Mouse (Mus musculus) midbrain, embryonic 12.5 days (tissue): ENCODE results near the gene 1110032F04Rik. TPM values are rescaled to one million over a fixed set of nuclear protein-coding genes. Genes with fewer than 3 reads are reported as not detected.

ENCODE experiments used
- ATAC-seq: fragments of 200-750 bp; cut with Nextera tagmentation; 2 replicates; pipeline ENCODE4 v1.8.0; 2017; ENCODE audit warnings: low read depth, moderate TSS enrichment, moderate library complexity; ENCODE audit not compliant: low FRiP score
- H3K27ac ChIP-seq: fragments of 300-500 bp; sonication (generic); replicated peaks from 2 replicates; pipeline ENCODE4 v1.5.1; 2016; ENCODE audit warnings: mild to moderate bottlenecking
- H3K27me3 ChIP-seq: fragments of 300-500 bp; sonication (generic); 2 replicates; pipeline ENCODE4 v1.6.1; 2016; ENCODE audit warnings: mild to moderate bottlenecking
- H3K36me3 ChIP-seq: fragments of 300-500 bp; sonication (generic); 2 replicates; pipeline ENCODE4 v1.6.1; 2016
- H3K4me1 ChIP-seq: fragments of 300-500 bp; sonication (generic); 2 replicates; pipeline ENCODE4 v1.6.1; 2016
- H3K4me2 ChIP-seq: fragments of 300-500 bp; sonication (generic); replicated peaks from 2 replicates; pipeline ENCODE4 v1.6.1; 2016; ENCODE audit warnings: mild to moderate bottlenecking, moderate library complexity
- H3K4me3 ChIP-seq: fragments of 300-500 bp; sonication (generic); 2 replicates; pipeline ENCODE4 v1.5.1; 2016; ENCODE audit warnings: mild to moderate bottlenecking
- H3K9ac ChIP-seq: fragments of 300-500 bp; sonication (generic); replicated peaks from 2 replicates; pipeline ENCODE4 v1.6.1; 2016; ENCODE audit warnings: mild to moderate bottlenecking, moderate library complexity
- H3K9me3 ChIP-seq: fragments of 300-500 bp; sonication (generic); 2 replicates; pipeline ENCODE4 v1.6.1; 2016; ENCODE audit warnings: mild to moderate bottlenecking
- whole genome bisulfite sequencing: fragments of 180-500 bp; shearing (Covaris S2); methylation state at CpG from one replicate; pipeline ENCODE4 v1.1.7; 2016; 5-methylcytosine and 5-hydroxymethylcytosine counted together
- polyA plus RNA-seq: library from polyadenylated mRNA; unstranded; fragments of >200 nt; fragmentation: Nextera tagmentation; extraction: Ambion mirVana; gene quantifications from 2 replicates; pipeline ENCODE4 v1.2.1, GENCODE M21; 2016

The 1110032F04Rik gene
- 2.1 and 2.5 TPM in 2 replicates for polyA plus RNA-seq

DNA sequence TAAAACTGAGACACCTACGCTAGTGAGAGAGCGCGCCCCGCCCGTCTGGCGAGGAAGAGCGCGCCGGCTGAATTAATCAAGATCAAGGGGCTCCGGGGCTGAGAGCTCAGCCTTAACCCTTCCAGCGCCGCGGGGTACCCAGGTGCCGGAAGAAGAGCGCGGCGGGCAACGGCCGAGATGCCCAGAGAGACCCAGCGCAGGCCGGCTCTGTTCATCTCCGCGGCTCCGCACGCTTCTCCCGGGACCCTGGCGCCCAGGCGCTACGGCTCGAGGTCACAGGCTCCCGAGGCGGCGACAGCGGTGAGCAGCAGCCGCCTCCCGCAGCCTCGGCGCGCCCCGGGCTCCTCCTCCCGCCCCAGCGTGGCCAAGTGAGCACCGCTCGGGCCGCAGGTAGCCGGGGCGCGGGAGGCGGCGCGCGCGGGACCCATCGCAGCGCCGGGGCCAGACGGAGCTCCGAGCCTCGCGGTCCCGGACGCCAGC, at the start of gene 1110032F04Rik:
Gene 1110032F04Rik (plus strand): TSS at position 376 of the 480 bp plus-strand sequence.
- H3K4me3 ChIP-seq: peak within 1 kb of the TSS; percentile 76
- H3K27ac ChIP-seq: peak within 1 kb of the TSS; percentile 39
- peak; percentile 87 for ATAC-seq
- H3K9me3 ChIP-seq: no peaks in the 10 kb centered on the region
- WGBS: under 1% methylated on average over 58 of the region's 62 CpGs
- peaks cover 20% of the 10 kb centered on the region for H3K4me1 ChIP-seq
- no peaks in the 10 kb centered on the region for H3K36me3 ChIP-seq
- H3K4me2 ChIP-seq: peak within 1 kb of the TSS; percentile 98
- H3K27me3 ChIP-seq: peaks cover 43% of the 10 kb centered on the region
- peak within 1 kb of the TSS; percentile 71 for H3K9ac ChIP-seq

DNA sequence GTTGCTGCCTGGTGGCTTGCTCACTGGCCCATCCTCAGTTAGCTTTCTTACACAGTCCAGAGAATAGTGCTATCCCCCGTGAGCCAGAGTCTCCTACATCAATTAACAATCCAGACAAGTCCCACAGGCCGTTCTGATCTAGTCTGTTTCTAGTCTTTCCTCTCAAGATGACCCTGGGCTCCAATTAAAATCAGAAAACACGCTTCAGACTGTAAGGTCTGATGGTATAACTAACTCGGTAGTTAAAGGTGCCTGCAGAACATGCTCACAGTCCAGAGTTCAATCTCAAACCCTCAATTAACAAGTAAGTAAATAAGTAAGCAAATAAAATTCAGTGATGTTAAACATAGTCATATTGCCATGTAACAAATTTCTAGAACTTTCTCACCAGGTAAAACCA, 48.0 kb upstream of the 1110032F04Rik start:
- Histone ChIP-seq H3K27ac (no peak overlapping the region), H3K9me3 (no peaks in the 10 kb centered on the region), H3K36me3 (no peaks in the 10 kb centered on the region), H3K4me3 (no peak overlapping the region), H3K4me1 (peaks cover 10% of the 10 kb centered on the region; the same call in 1 of the 2 replicates), H3K9ac (no peak overlapping the region), H3K27me3 (no peaks in the 10 kb centered on the region), H3K4me2 (no peak overlapping the region)
- 83% methylated on average over 4 of the region's 4 CpGs for WGBS
- ATAC-seq: no peak

DNA sequence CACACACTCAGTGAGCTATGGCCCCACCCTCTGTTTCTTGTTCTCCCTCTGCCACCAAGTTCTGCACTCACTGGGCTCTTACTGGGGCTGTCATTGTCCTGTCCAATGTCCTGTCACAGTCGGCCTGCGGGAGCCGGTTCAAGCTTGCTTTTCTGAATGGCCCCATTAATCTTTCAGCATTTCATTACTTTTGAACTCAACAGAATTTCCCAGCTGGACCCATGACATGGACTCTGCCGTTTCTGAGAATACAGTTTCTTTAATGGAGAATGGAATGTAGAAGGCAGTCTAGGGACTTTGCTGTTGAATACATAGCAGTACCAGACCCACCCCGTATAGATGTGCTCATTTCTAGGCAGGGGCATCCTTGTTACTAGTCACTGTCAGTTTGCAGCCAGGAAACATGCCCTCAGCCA, 47.5 kb upstream of the 1110032F04Rik start:
- Histone ChIP-seq H3K4me1 (peaks cover 10% of the 10 kb centered on the region; the same call in 1 of the 2 replicates), H3K4me3 (no peak overlapping the region), H3K36me3 (no peaks in the 10 kb centered on the region), H3K27me3 (no peaks in the 10 kb centered on the region), H3K27ac (no peak overlapping the region), H3K4me2 (no peak overlapping the region), H3K9me3 (no peaks in the 10 kb centered on the region), H3K9ac (no peak overlapping the region)
- WGBS: 29% methylated on average over 5 of the region's 5 CpGs
- ATAC-seq: peak; percentile 92

DNA sequence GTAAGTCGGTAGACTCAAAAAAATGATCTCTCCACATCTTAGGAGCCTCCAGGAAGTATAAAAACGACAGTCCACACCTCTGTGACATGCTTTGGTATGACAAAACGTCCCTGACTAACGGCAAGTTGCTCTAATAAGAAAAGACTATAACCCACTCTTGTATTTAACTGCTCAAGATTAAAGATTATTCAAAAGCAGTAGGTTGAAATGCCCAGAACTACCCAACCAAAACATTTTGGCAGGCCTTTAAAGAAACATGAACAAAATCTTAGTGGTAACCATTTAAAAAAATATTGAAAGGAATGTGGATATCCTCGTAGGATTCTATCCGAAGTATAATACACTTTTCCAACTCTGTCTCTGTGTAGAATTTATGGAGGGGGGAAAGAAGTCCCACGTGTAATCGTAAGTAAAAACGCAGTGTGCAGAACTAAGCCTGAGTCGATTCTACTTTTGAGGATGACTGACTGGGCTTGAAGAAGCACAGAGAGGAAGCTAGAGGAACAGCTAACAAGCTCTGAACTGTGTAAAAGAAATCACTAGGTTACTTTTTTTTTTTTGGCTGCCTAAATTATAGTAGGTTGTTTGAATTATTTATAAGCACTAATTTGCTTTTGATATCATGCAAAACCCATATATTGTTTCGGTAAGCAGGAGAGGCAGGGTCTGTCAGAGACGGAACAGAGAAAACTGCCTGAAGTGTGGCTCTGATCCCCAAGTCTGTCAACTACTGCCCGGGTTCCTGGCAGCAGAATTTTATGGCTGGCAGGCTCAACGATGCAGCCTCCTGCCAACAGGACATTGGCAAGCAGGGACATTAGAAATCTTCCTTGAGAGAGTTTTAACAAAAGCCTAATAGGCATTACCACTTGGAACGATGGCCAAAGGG, 45.3 kb upstream of the 1110032F04Rik start:
- no peak overlapping the region for H3K27ac ChIP-seq
- ATAC-seq: no peak
- 74% methylated on average over 15 of the region's 15 CpGs for WGBS

DNA sequence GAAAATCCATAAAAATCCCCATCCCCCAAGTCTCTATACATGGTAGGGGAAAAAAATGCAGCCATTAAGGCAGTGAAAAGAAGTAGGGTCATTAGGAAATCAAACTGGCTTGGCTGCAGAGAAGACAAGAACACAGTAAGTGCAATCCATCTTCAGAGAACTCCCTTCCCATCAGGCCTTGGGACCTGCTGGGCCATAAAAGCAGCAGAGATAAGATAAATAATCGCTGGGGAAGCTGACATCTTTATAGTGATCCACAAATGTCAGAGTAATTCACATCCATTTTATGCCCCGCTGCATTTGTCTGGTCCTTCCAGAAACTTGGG, 44.7 kb upstream of the 1110032F04Rik start:
- H3K27me3 ChIP-seq: no peaks in the 10 kb centered on the region
- ATAC-seq: no peak
- H3K4me3 ChIP-seq: no peak overlapping the region
- WGBS: 81% methylated on average over 2 of the region's 2 CpGs
- no peaks in the 10 kb centered on the region for H3K36me3 ChIP-seq
- no peak overlapping the region for H3K4me2 ChIP-seq
- H3K27ac ChIP-seq: no peak overlapping the region
- peaks cover 10% of the 10 kb centered on the region; the same call in 1 of the 2 replicates for H3K4me1 ChIP-seq
- H3K9ac ChIP-seq: no peak overlapping the region
- H3K9me3 ChIP-seq: no peaks in the 10 kb centered on the region

More for the DNA sequence above, 45.3 kb upstream of the 1110032F04Rik start:
- Histone ChIP-seq H3K36me3 (no peaks in the 10 kb centered on the region), H3K4me3 (no peak overlapping the region), H3K27me3 (no peaks in the 10 kb centered on the region), H3K4me2 (no peak overlapping the region), H3K9me3 (no peaks in the 10 kb centered on the region), H3K4me1 (peaks cover 10% of the 10 kb centered on the region; the same call in 1 of the 2 replicates), H3K9ac (no peak overlapping the region)

DNA sequence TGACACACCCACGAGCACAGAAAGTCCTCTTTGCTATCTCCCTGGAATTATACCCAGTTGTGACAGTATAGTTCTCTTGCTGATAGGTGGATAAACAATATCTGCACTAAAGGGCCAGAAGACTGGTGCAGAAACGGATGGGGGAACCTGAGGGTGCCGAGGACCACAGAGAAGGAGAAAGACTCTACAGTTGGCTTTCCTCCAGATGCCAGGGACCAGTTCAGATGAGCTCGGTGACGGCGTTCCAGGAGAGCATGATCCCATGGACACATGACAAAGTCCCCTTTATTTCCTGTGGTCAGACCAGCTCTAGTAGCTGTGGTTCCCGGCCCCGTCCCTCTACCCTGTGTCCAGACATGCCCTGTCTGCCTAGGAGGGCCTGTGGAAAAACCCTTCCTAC, 44.2 kb upstream of the 1110032F04Rik start:
- Histone ChIP-seq H3K36me3 (no peaks in the 10 kb centered on the region), H3K9me3 (no peaks in the 10 kb centered on the region), H3K4me1 (peaks cover 10% of the 10 kb centered on the region; the same call in 1 of the 2 replicates), H3K4me3 (no peak overlapping the region), H3K9ac (no peak overlapping the region), H3K27me3 (no peaks in the 10 kb centered on the region), H3K4me2 (no peak overlapping the region), H3K27ac (no peak overlapping the region)
- no peak for ATAC-seq
- WGBS: 77% methylated on average over 8 of the region's 8 CpGs

DNA sequence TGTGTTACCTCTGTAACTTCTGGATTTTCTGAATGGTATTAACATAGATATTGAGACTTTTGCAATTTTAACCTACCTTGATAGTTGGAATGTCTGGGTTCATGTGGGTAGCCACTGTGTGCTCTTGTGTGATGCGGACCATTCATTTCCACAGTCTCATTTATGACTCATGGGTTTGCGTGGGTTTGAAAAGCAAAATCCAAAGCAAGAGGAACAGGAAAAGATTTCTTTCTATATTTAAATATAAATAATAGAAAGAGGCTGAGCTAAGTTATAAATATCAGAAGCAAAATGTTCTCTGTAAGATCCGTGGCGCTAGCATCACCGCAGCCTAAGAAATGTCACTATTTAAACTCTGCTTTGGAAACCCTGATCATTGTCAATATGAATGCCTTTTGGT, 41.7 kb upstream of the 1110032F04Rik start:
- Histone ChIP-seq H3K36me3 (no peaks in the 10 kb centered on the region), H3K4me1 (peaks cover 10% of the 10 kb centered on the region; the same call in 1 of the 2 replicates), H3K27me3 (no peaks in the 10 kb centered on the region), H3K9ac (no peak overlapping the region), H3K4me2 (no peak overlapping the region), H3K4me3 (no peak overlapping the region), H3K9me3 (no peaks in the 10 kb centered on the region), H3K27ac (no peak overlapping the region)
- 96% methylated on average over 5 of the region's 5 CpGs for WGBS
- ATAC-seq: no peak

DNA sequence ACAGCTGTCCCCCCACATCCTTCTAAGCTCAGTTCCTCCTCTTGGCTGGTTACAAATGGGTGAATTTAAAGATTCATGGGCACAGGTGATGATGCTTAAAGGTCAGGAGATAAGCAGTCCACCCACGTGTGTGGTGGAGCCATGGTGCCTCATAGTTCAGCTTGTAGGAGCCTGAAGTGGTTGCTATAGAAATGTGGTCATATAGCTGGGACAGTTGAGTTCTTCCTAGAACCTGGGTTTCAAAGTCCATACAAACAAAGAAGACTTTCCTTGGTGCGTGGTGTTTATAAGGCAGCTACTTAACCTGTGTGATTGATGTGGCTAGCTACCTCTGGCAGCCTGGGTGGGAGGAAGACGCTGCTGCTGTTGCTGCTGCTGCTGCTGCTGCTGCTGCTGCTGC, 39.4 kb upstream of the 1110032F04Rik start:
- H3K4me1 ChIP-seq: peaks cover 4% of the 10 kb centered on the region; the same call in 1 of the 2 replicates
- H3K9me3 ChIP-seq: no peaks in the 10 kb centered on the region
- peaks cover 4% of the 10 kb centered on the region; the same call in 1 of the 2 replicates for H3K27me3 ChIP-seq
- no peak overlapping the region for H3K27ac ChIP-seq
- no peaks in the 10 kb centered on the region for H3K36me3 ChIP-seq
- no peak overlapping the region for H3K4me3 ChIP-seq
- ATAC-seq: no peak
- H3K4me2 ChIP-seq: no peak overlapping the region
- 87% methylated on average over 3 of the region's 3 CpGs for WGBS
- H3K9ac ChIP-seq: no peak overlapping the region

DNA sequence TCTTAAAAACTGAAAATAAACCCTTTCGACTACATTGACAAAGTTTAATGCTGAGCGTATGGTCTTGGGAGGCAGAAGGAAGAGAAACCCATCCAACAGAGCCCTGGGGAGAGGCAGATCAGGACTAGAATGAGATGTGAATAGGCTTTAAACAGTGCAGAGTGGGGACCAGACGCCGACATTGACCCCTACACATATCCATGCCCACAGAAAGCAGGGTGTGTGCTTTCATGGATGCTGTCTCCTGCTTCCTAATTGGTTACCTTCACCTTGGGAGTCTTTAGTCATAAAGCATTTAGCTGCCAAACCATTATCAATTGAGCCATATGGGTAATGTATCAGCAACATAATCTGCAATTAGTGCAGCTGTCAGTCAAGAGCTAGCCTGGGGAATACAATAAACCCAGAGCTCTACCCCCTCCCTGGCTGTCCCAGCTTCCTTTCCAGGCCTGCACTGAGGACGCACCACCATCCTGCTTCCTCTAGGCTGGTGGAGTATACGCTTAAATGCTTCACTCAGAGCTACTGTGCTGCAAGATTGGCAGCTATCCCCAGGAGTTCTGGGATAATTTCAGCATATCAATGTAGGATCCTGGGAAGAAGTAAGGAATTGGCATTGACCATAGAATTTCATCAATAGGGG, 32.4 kb upstream of the 1110032F04Rik start:
- Histone ChIP-seq H3K4me3 (no peak overlapping the region), H3K4me1 (peaks cover 6% of the 10 kb centered on the region; the same call in 1 of the 2 replicates), H3K4me2 (no peak overlapping the region), H3K9ac (no peak overlapping the region), H3K27me3 (peaks cover 4% of the 10 kb centered on the region; the same call in 1 of the 2 replicates), H3K27ac (no peak overlapping the region), H3K36me3 (no peaks in the 10 kb centered on the region), H3K9me3 (no peaks in the 10 kb centered on the region)
- ATAC-seq: peak; percentile 65
- 68% methylated on average over 6 of the region's 6 CpGs for WGBS

DNA sequence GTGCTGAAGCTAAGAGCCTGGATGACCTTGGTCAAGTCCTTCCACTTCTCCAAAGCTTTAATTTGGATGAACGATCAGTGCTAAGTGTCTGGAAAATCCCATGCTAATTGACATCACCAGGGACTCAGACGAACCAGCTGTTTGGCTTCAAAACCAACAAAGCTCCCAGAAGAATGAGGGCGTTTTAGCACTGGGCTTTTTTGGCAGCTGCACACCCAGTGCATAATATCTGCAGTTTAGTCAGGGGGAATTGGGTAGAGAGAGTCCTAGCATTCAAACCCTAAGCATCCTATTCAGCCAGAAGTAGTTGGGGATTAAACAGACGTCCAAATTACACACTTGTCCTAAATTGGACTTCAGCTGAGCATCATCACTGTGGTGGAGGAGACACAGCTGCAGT, 29.2 kb upstream of the 1110032F04Rik start:
- WGBS: 38% methylated on average over 4 of the region's 4 CpGs
- H3K9me3 ChIP-seq: no peaks in the 10 kb centered on the region
- ATAC-seq: no peak

DNA sequence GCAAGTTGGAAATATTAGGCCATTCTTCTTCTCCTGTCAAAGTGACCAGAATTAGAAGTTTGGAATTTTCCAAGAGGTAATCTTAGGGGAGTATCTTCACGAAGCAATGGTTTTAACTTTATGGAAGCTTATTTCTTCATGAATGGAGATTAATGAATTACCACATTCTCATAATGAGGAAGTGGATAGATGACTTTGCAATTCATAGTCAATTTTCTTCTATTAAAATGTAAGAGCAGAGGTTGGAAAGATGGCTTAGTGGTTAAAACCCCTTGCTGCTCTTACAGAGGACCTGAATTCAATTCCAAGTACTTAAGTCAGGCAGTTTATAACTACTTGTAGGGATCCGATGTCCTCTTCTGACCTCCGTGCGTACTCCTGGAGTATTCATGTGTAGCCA, 25.4 kb upstream of the 1110032F04Rik start:
- Histone ChIP-seq H3K4me1 (no peaks in the 10 kb centered on the region), H3K9me3 (no peaks in the 10 kb centered on the region), H3K4me3 (no peak overlapping the region), H3K9ac (no peak overlapping the region), H3K4me2 (no peak overlapping the region), H3K36me3 (no peaks in the 10 kb centered on the region), H3K27me3 (no peaks in the 10 kb centered on the region; the same call in 1 of the 2 replicates), H3K27ac (no peak overlapping the region)
- ATAC-seq: no peak
- WGBS: 88% methylated on average over 4 of the region's 4 CpGs

More for the DNA sequence above, 29.2 kb upstream of the 1110032F04Rik start:
- no peaks in the 10 kb centered on the region; the same call in 1 of the 2 replicates for H3K27me3 ChIP-seq
- no peak overlapping the region for H3K4me3 ChIP-seq
- H3K4me2 ChIP-seq: no peak overlapping the region
- no peak overlapping the region for H3K9ac ChIP-seq
- H3K36me3 ChIP-seq: no peaks in the 10 kb centered on the region
- no peak overlapping the region for H3K27ac ChIP-seq
- peaks cover 6% of the 10 kb centered on the region; the same call in 1 of the 2 replicates for H3K4me1 ChIP-seq

DNA sequence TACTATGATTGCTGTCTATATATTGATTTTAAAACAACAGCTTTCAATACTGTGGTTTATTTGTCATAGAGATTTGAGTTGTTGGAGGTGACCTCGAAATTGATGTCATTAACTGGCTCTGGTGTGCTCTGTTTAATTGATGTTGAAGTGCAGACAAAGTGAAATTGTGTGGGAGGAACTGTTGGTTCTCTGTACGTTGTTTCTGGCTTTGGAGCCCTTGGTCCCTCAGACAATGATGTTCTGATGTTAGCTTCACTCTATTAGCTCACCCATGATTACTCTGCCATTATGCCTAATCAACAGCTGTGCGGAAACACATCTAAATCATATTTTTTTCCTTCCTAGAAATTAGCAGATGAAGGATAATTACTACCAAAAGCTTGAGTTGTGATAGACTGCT, 21.1 kb upstream of the 1110032F04Rik start:
- no peak for ATAC-seq
- 64% methylated on average over 3 of the region's 3 CpGs for WGBS

More for the DNA sequence above, 21.1 kb upstream of the 1110032F04Rik start:
- no peaks in the 10 kb centered on the region for H3K27me3 ChIP-seq
- no peak overlapping the region for H3K27ac ChIP-seq
- no peak overlapping the region for H3K4me3 ChIP-seq
- H3K9me3 ChIP-seq: no peaks in the 10 kb centered on the region
- no peaks in the 10 kb centered on the region for H3K36me3 ChIP-seq
- H3K4me2 ChIP-seq: no peak overlapping the region
- no peak overlapping the region for H3K9ac ChIP-seq
- H3K4me1 ChIP-seq: no peaks in the 10 kb centered on the region
